Mouse (Mus musculus) liver, postnatal 0 days (tissue): Measurements from ENCODE around the gene Fto.

ENCODE experiments used
- CTCF ChIP-seq: sonication (generic); IDR thresholded peaks from 2 replicates; pipeline ENCODE4 v1.5.1; 2016; ENCODE audit warnings: antibody characterized with exemption, low read depth
- EP300 ChIP-seq: IDR thresholded peaks from 2 replicates; pipeline ENCODE4 v1.6.1; 2016; ENCODE audit warnings: antibody characterized with exemption, low read depth, mild to moderate bottlenecking

DNA sequence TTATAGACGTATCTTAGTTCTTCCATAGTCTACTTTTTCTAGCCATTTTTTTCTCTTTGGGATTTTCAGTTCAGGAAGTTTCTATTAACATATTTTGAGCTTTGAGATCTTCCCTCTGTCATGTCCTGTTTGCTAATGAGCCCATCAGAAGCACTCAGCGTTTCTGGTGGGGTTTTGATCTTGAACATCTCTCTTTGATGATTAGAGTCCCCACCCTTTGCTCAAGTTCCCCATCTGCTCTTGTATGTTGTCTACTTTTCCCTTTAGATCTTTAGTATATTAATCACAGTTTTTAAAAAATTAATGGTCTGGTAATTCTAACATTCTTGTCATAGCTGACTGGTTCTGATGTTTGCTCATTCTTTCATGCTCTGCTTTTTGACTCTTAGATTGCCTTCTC is 150.4 kb downstream of the Fto start:
- TF ChIP-seq CTCF (no peak), EP300 (no peak)
